Mouse (Mus musculus) myocyte (in vitro differentiated cells): ENCODE results near the gene Lbhd1. TPM values are rescaled to one million over a fixed set of nuclear protein-coding genes. Genes with fewer than 3 reads are reported as not detected.

Experiments used
- H3K27me3 ChIP-seq: one replicate; pipeline ENCODE4 v1.6.1; 2011; ENCODE audit not compliant: control insufficient read depth, insufficient read depth, insufficient read length
- H3K36me3 ChIP-seq: one replicate; pipeline ENCODE4 v1.6.1; 2011; ENCODE audit not compliant: control insufficient read depth, insufficient read depth
- H3K4me2 ChIP-seq: one replicate; pipeline ENCODE4 v1.6.1; 2011; ENCODE audit warnings: low read depth, control low read depth
- H3K4me3 ChIP-seq: one replicate; pipeline ENCODE4 v1.5.1; 2011; ENCODE audit warnings: mild to moderate bottlenecking, control low read depth, moderate library complexity
- H3K79me2 ChIP-seq: one replicate; pipeline ENCODE4 v1.6.1; 2011; ENCODE audit not compliant: control insufficient read depth, insufficient read depth
- H3ac ChIP-seq: one replicate; pipeline ENCODE4 v1.6.1; 2011; ENCODE audit not compliant: control insufficient read depth, insufficient read length
- CEBPB ChIP-seq: IDR thresholded peaks from 2 replicates; pipeline ENCODE4 v1.6.1; 2011; ENCODE audit warnings: mild to moderate bottlenecking, moderate library complexity; ENCODE audit not compliant: poor library complexity, insufficient read depth, severe bottlenecking
- E2F4 ChIP-seq: IDR thresholded peaks from one replicate; pipeline ENCODE4 v1.6.1; 2011; ENCODE audit warnings: mild to moderate bottlenecking, control low read depth, moderate library complexity; ENCODE audit not compliant: insufficient read depth
- MAX ChIP-seq: IDR thresholded peaks from one replicate; pipeline ENCODE4 v1.6.1; 2011; ENCODE audit warnings: low read depth, mild to moderate bottlenecking, control low read depth
- MYOG ChIP-seq, 3 experiments: IDR thresholded peaks; one replicate each; pipeline ENCODE4 v1.6.1; 2011; ENCODE audit warnings: control low read depth in 2 of 3, low read depth in 2 of 3, mild to moderate bottlenecking in 2 of 3; ENCODE audit not compliant: insufficient read length in 2 of 3, control insufficient read depth in 1 of 3, insufficient read depth in 1 of 3
- POLR2A ChIP-seq: IDR thresholded peaks from one replicate; pipeline ENCODE4 v1.6.1; 2011; ENCODE audit warnings: low read depth, mild to moderate bottlenecking, control low read depth, moderate library complexity; ENCODE audit not compliant: insufficient read length
- POLR2AphosphoS2 ChIP-seq: IDR thresholded peaks from one replicate; pipeline ENCODE4 v1.6.1; 2011; ENCODE audit warnings: low read depth, control low read depth; ENCODE audit not compliant: insufficient read length
- REST ChIP-seq: IDR thresholded peaks from one replicate; pipeline ENCODE4 v1.6.1; 2011; ENCODE audit warnings: mild to moderate bottlenecking, control low read depth, moderate library complexity; ENCODE audit not compliant: insufficient read depth, insufficient read length
- SRF ChIP-seq: IDR thresholded peaks from one replicate; pipeline ENCODE4 v1.6.1; 2011; ENCODE audit warnings: low read depth; ENCODE audit not compliant: control insufficient read depth, insufficient read length
- TCF12 ChIP-seq: IDR thresholded peaks from one replicate; pipeline ENCODE4 v1.6.1; 2011; ENCODE audit warnings: mild to moderate bottlenecking, control low read depth; ENCODE audit not compliant: poor library complexity, insufficient read depth, severe bottlenecking
- TCF3 ChIP-seq: IDR thresholded peaks from one replicate; pipeline ENCODE4 v1.6.1; 2011; ENCODE audit warnings: low read depth, control low read depth; ENCODE audit not compliant: insufficient read length
- USF1 ChIP-seq: IDR thresholded peaks from one replicate; pipeline ENCODE4 v1.6.1; 2011; ENCODE audit warnings: low read depth, mild to moderate bottlenecking, control low read depth, moderate library complexity
- polyA plus RNA-seq: library from polyadenylated mRNA; unstranded; fragments of >200 nt; fragmentation: generic; extraction: Trizol; gene quantifications from one replicate; pipeline ENCODE4 v1.2.1, GENCODE M21; 2012; ENCODE audit warnings: missing spikeins

Lbhd1 gene
- polyA plus RNA-seq, 1 experiment, result 3.3 TPM

- TF ChIP-seq MAX (no peak), USF1 (no peak)
- Histone ChIP-seq H3K27me3 (no peaks in the 10 kb centered on the region), H3K4me3 (no peak overlapping the region), H3K36me3 (peaks cover 19% of the 10 kb centered on the region), H3K4me2 (no peak overlapping the region), H3K79me2 (no peaks in the 10 kb centered on the region), H3ac (no peak overlapping the region)
Observed at GRCm38 (mm10) chr19:8839908-8840791, 43.4 kb upstream of the Lbhd1 start.

DNA sequence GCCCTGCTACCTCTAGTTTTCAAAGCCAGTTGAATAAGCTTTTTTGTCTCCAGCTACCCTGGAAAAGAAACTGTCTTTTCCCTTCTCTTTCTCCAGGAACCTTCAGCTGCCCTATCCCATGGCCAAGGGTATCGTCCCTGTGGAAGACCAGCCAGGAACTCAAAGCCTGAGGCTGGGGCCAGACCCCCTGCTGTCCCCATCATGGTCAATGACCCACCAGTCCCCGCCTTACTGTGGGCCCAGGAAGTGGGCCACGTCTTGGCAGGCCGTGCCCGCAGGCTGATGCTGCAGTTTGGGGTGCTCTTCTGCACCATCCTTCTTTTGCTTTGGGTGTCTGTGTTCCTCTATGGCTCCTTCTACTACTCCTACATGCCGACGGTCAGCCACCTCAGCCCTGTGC, 42.5 kb upstream of the Lbhd1 start:
- Histone ChIP-seq H3K27me3 (no peaks in the 10 kb centered on the region), H3K36me3 (peaks cover 18% of the 10 kb centered on the region), H3K4me2 (no peak overlapping the region), H3K79me2 (no peaks in the 10 kb centered on the region), H3ac (no peak overlapping the region), H3K4me3 (no peak overlapping the region)
- no peak for TF ChIP-seq E2F4

DNA sequence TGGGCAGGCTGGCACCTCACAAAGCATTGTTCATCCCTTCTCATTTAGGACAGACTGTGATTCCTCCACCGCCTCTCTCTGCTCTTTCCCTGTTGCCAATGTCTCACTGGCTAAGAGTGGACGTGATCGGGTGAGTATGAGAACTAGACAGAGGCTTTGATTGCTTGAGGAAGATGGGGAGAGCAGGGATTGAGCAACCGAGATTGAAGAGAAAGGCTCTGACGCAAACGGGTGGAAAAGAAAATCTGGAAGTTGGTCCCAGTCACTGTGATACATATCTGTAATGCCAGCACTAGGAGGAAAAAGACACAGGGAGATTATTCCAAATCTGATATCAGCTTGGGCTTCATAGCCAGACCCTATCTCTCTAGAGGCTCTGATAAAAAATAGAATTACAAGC, 40.6 kb upstream of the Lbhd1 start:
- TF ChIP-seq MYOG (IDR thresholded peaks at IDR 0.05; ENCODE audit: control insufficient read depth in 1 of 3, insufficient read depth in 1 of 3, insufficient read length in 2 of 3, low read depth in 2 of 3) (no peak), POLR2A (no peak), USF1 (no peak), POLR2AphosphoS2 (no peak), TCF12 (no peak), REST (no peak), CEBPB (no peak), E2F4 (no peak)
- H3K36me3 ChIP-seq, result peaks cover 25% of the 10 kb centered on the region
- H3K4me3 ChIP-seq, result no peak overlapping the region
- H3K27me3 ChIP-seq, result no peaks in the 10 kb centered on the region
- no peak overlapping the region for H3ac ChIP-seq
- no peak overlapping the region for H3K4me2 ChIP-seq
- H3K79me2 ChIP-seq, result no peaks in the 10 kb centered on the region

GRCm38 (mm10) chr19:8844371-8845129, 39.0 kb upstream of the Lbhd1 start:
- Histone ChIP-seq H3K79me2 (no peaks in the 10 kb centered on the region), H3ac (no peak overlapping the region), H3K4me2 (no peak overlapping the region), H3K4me3 (no peak overlapping the region), H3K27me3 (no peaks in the 10 kb centered on the region), H3K36me3 (peaks cover 31% of the 10 kb centered on the region)
- no peak for TF ChIP-seq E2F4
- TF ChIP-seq TCF3, result no peak
- TF ChIP-seq MYOG (IDR thresholded peaks at IDR 0.05; ENCODE audit: control insufficient read depth in 1 of 3, insufficient read depth in 1 of 3, insufficient read length in 2 of 3, low read depth in 2 of 3), result no peak
- TF ChIP-seq REST, result no peak
- TF ChIP-seq CEBPB, result no peak
- TF ChIP-seq USF1, result no peak
- no peak for TF ChIP-seq TCF12
- TF ChIP-seq POLR2A, result no peak
- TF ChIP-seq SRF, result no peak

DNA sequence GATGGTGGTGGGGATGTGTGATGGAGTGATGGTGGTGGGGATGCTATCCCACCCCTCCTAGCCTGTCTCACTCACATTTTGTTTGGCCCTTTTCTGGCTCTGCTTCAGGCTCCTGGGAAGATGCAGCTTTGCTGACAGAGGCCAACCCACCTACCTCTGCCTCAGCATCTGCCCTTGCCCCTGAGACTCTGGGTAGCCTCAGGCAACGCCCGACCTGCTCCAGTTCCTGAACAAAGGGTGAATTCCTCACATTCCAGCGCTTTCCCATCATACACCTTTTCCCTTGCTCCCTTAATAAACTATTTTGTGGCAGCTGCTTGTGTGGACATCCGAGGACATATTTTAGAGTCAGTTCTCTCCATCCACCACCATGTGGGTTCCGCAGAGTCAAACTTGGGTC, 35.2 kb upstream of the Lbhd1 start:
- TF ChIP-seq POLR2AphosphoS2, result no peak
- no peak for TF ChIP-seq TCF12
- TF ChIP-seq E2F4, result no peak
- no peak for TF ChIP-seq TCF3
- no peak for TF ChIP-seq REST
- TF ChIP-seq SRF, result no peak
- TF ChIP-seq USF1, result no peak
- TF ChIP-seq MAX, result no peak
- TF ChIP-seq MYOG (IDR thresholded peaks at IDR 0.05; ENCODE audit: control insufficient read depth in 1 of 3, insufficient read depth in 1 of 3, insufficient read length in 2 of 3, low read depth in 2 of 3), result no peak
- no peak for TF ChIP-seq POLR2A
- Histone ChIP-seq H3K36me3 (peaks cover 27% of the 10 kb centered on the region), H3K27me3 (no peaks in the 10 kb centered on the region), H3K79me2 (no peaks in the 10 kb centered on the region), H3K4me2 (no peak overlapping the region), H3K4me3 (no peak overlapping the region), H3ac (no peak overlapping the region)
